Mouse (Mus musculus) liver, embryonic 14.5 days (tissue): ENCODE measurements around the gene Olfr1216.

Source experiments
- CTCF ChIP-seq: IDR thresholded peaks from 2 replicates; pipeline ENCODE4 v1.5.1; 2016; ENCODE audit warnings: antibody characterized with exemption, low read depth, control low read depth
- EP300 ChIP-seq: IDR thresholded peaks from 2 replicates; pipeline ENCODE4 v1.6.1; 2016; ENCODE audit warnings: antibody characterized with exemption, low read depth

- TF ChIP-seq CTCF: no peak
- no peak for TF ChIP-seq EP300
These were observed at the start of gene Olfr1216 for GRCm38 (mm10) chr2:89018240-89018639.
